Comparison of ENCODE assay signal across 17 mouse cellular contexts in the genomic region with DNA sequence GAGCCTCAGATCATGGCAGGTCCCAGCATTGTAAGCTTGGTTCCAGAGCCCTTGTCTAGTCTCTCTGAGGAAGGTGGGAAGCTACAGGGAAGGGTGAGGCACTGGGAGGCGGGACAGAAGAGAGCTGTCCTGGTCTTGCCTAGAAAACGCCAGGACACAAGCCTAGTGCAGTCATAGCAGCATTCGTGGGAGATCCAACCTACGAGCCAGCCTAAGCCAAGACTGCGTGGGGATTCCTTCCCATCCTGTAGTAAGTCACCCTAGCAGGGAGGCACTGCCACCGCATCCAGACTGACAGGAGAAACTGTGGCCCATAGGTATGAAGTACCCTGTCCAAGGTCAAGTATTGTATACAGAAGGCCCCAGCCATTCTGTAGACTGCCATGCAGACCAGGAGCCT. TPM values are rescaled to one million over a fixed set of nuclear protein-coding genes. Genes with fewer than 3 reads are reported as not detected.
"Had no signal": no experiment of that assay in that cellular context is flagged by ENCODE, and none has a peak within 500 bp of the region (broad histone marks: within the 10 kb centered on the region; RNA-seq: fewer than 3 reads in every experiment).

No protein-coding gene starts in this region.

- H3K4me3 ChIP-seq: kidney, embryonic 15.5 days; limb, embryonic 15.5 days; liver, embryonic 12.5 days; myocyte had no signal

- H3K9ac ChIP-seq: kidney, embryonic 15.5 days; limb, embryonic 15.5 days; liver, embryonic 12.5 days; lung, embryonic 14.5 days had no signal

- H3K36me3 ChIP-seq: kidney, embryonic 15.5 days; limb, embryonic 15.5 days; liver, embryonic 12.5 days had no signal

- H3K4me2 ChIP-seq: kidney, embryonic 15.5 days; limb, embryonic 15.5 days; liver, embryonic 12.5 days; lung, embryonic 14.5 days; midbrain, embryonic 11.5 days had no signal

- DNase-seq: kidney, adult 2 months; kidney, postnatal 14 days; layer of hippocampus, postnatal 36 days; lung, postnatal 10 days; lung, postnatal 4 days; right cerebral cortex, adult 18-20 months; right cerebral cortex, postnatal 25 days had no signal

- H3K27ac ChIP-seq: kidney, embryonic 15.5 days; limb, embryonic 15.5 days; liver, embryonic 12.5 days; stomach, postnatal 0 days had no signal

- H3K9me3 ChIP-seq: kidney, embryonic 15.5 days; limb, embryonic 15.5 days; liver, embryonic 12.5 days had no signal

RNA-seq across cellular contexts. Expression of gene Lrrc4b, which starts 3.7 kb away (rescaled TPM):
- total RNA-seq: megakaryocyte, adult 5-6 weeks had no signal
- polyA plus RNA-seq: liver, embryonic 12.5 days; liver, embryonic 16.5 days; myocyte had no signal

RNA-seq across cellular contexts. Expression of gene Aspdh, which starts 32.6 kb away (rescaled TPM):
- total RNA-seq: megakaryocyte, adult 5-6 weeks had no signal
- polyA plus RNA-seq: limb, embryonic 11.5 days; myocyte had no signal

RNA-seq across cellular contexts. Expression of gene 1700008O03Rik, which starts 46.9 kb away (rescaled TPM):
- polyA plus RNA-seq: myocyte had no signal

RNA-seq across cellular contexts. Expression of gene Syt3, which starts 48.6 kb away (rescaled TPM):
- polyA plus RNA-seq: liver, embryonic 16.5 days; myocyte had no signal
